23 mouse cellular contexts compared by ENCODE assay signal in the genomic region with DNA sequence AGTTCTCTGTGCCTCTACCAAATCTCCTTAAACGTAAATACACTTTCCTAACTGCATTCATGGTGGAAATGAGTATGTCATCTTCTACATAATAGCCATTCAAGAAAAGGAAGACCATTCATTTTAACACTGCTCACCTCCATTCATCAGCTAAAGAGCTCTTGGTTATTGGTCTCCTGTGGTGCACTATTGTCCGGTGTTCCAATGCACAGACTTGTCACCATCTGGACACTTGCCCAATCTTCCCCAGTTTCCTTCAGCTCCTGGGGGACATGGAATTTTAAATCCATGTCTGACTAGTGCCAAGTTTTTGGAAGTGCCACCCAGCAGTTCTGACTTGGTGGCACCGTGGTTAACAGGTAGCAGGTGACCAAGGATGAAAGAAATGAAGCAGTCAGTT.
"Had no signal": no experiment of that assay in that cellular context is flagged by ENCODE, and none has a peak within 500 bp of the region (broad histone marks: within the 10 kb centered on the region; RNA-seq: fewer than 3 reads in every experiment).

No protein-coding gene starts in this region.

- H3K4me2 ChIP-seq: heart, embryonic 11.5 days; heart, embryonic 13.5 days; heart, embryonic 15.5 days; hindbrain, embryonic 13.5 days; hindbrain, embryonic 15.5 days; kidney, embryonic 15.5 days; limb, embryonic 12.5 days; liver, embryonic 11.5 days; liver, embryonic 13.5 days had no signal

- H3K4me1 ChIP-seq: hindbrain, embryonic 13.5 days; hindbrain, embryonic 15.5 days; limb, embryonic 10.5 days; limb, embryonic 12.5 days; liver, embryonic 13.5 days had no signal

- H3K9ac ChIP-seq: heart, embryonic 13.5 days; heart, embryonic 15.5 days; hindbrain, embryonic 13.5 days; hindbrain, embryonic 15.5 days; kidney, embryonic 15.5 days; limb, embryonic 12.5 days; liver, embryonic 13.5 days had no signal

- H3K4me3 ChIP-seq: heart, adult 2 months; heart, embryonic 13.5 days; heart, embryonic 15.5 days; hindbrain, embryonic 13.5 days; hindbrain, embryonic 15.5 days; kidney, embryonic 15.5 days; left cerebral cortex, adult 2 months; limb, embryonic 10.5 days; limb, embryonic 12.5 days; liver, embryonic 13.5 days had no signal

- ATAC-seq: intestine, embryonic 16.5 days had no signal

- DNase-seq: gastrocnemius, postnatal 14 days; gastrocnemius, postnatal 36 days; heart, adult 11 months; heart, adult 2 months; heart, postnatal 14 days; heart, postnatal 36 days; kidney, adult 11 months; kidney, adult 9 months; kidney, postnatal 10 days; kidney, postnatal 4 days; liver; liver, embryonic 13.5 days had no signal

- H3K27ac ChIP-seq: heart, adult 2 months; heart, embryonic 13.5 days; heart, embryonic 15.5 days; hindbrain, embryonic 13.5 days; hindbrain, embryonic 15.5 days; kidney, embryonic 15.5 days; left cerebral cortex, adult 2 months; limb, embryonic 10.5 days; limb, embryonic 12.5 days; liver, embryonic 13.5 days had no signal

- H3K27me3 ChIP-seq: heart, embryonic 13.5 days; heart, embryonic 15.5 days; hindbrain, embryonic 13.5 days; hindbrain, embryonic 15.5 days; kidney, embryonic 15.5 days; limb, embryonic 12.5 days; liver, embryonic 13.5 days had no signal

- H3K9me3 ChIP-seq: heart, embryonic 13.5 days; heart, embryonic 15.5 days; hindbrain, embryonic 13.5 days; hindbrain, embryonic 15.5 days; kidney, embryonic 15.5 days; limb, embryonic 10.5 days; limb, embryonic 12.5 days; liver, embryonic 13.5 days had no signal

- H3K36me3 ChIP-seq: heart, embryonic 13.5 days; heart, embryonic 15.5 days; hindbrain, embryonic 13.5 days; hindbrain, embryonic 15.5 days; kidney, embryonic 15.5 days; limb, embryonic 10.5 days; limb, embryonic 12.5 days; liver, embryonic 13.5 days had no signal
